Mouse (Mus musculus) urinary bladder, adult 2 months (tissue): ENCODE results near the gene Trpc4ap. TPM values are rescaled to one million over a fixed set of nuclear protein-coding genes. Genes with fewer than 3 reads are reported as not detected.
"Not testable (repeated sequence)": the region's sequence is repeated elsewhere in the genome, so short reads cannot be mapped to it uniquely, and the experiment has no call there.

Source experiments
- DNase-seq: peaks from one replicate; pipeline ENCODE4 v3.0.0; 2022; ENCODE audit warnings: low spot score
- polyA plus RNA-seq: library from polyadenylated mRNA; depleted of rRNA; stranded (reverse); fragments of >200 nt; gene quantifications from 2 replicates; pipeline ENCODE4 v1.2.3, GENCODE M21; 2012; rRNA removed

Trpc4ap gene
- polyA plus RNA-seq, 1 experiment, result 86.9 TPM

DNA sequence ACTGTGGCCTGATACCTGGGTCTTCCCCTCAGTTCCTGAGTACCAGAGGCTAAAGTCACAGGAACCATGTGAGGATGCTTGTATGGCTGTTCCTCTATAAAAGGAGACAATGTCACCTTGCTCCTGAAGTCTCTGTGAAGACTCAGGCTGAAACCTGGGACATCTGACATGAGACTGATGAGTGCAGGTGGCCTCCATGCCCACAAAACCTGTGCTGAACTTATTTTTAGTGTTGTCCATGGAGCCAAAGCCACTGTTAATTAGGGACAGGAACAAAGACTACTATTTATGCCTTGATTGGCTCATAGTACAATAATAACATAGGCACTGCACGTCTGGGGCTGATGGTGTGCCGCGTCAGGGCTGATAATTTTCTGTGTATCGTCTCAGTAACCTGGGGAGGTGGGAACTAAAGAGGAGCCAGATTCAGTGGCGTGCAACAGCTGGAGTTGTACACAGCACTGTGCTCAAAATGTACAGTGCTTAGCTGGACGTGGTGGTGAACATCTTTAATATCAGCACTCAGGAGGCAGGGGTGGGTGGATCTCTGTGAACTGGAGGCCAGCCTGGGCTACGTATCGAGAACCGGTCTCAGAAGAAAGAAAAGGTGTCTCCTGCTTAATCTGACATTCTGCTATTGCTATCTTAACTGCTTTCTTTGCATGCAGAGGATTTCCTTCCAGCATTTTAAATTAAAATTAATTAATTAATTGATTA lies 80.2 kb downstream of the Trpc4ap start:
- no peak for DNase-seq

DNA sequence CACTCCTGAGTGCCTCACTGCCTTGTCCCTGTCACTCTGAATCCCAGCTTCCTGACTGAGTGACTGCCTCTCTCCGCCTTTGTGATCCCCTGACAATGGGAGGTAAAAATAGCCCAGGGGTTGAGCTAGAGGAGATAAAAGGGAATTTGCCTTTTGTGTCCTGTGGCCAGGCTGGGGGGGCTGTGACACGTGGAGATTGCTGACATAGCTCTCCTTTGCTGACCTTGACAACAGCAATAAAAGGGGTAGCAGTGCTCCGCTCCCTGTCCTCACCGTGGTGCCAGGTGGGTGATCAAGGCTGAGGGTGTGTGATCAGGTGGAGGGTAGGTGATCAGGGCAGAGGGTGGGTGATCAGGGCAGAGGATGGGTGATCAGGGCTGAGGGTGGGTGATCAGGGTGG lies 81.2 kb downstream of the Trpc4ap start, which contains the start of gene Myh7b:
Gene Myh7b, plus strand, starts transcription at position 235 of the 400 bp plus-strand sequence.
- no peak for DNase-seq

DNA sequence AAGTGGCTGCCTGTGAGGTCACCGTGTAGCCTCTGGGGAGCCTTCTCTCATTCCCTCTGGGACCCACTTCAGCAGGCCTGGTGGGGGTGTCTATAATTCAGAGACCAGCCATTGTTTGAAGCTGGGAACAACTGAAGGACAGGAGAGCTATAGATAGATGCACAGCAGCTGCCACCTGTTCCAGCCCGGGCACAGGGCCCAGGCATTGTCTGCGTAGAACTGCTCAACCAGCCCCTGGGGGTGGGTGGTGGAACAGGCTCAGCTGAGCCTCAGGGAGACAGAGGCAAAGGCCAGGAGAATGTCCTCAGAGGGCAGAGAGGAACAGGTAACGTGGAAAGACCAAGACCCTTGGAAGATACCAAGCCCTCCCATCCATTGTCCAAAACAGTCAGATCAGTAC lies 85.8 kb downstream of the Trpc4ap start:
- no peak for DNase-seq

DNA sequence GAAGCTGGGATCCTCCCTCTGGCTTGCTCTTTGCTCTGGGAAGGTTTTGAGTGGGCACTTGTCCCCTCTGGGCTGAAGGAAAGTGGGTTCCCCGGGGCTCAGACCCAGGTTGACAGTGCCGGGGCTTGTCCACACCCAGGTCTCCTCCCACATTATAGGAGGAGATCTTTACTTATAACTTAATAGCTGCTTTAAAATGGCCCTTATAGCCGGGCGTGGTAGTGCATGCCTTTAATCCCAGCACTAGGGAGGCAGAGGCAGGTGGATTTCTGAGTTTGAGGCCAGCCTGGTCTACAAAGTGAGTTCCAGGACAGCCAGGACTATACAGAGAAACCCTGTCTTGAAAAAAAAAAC lies 87.0 kb downstream of the Trpc4ap start:
- DNase-seq, result not testable (repeated sequence)

DNA sequence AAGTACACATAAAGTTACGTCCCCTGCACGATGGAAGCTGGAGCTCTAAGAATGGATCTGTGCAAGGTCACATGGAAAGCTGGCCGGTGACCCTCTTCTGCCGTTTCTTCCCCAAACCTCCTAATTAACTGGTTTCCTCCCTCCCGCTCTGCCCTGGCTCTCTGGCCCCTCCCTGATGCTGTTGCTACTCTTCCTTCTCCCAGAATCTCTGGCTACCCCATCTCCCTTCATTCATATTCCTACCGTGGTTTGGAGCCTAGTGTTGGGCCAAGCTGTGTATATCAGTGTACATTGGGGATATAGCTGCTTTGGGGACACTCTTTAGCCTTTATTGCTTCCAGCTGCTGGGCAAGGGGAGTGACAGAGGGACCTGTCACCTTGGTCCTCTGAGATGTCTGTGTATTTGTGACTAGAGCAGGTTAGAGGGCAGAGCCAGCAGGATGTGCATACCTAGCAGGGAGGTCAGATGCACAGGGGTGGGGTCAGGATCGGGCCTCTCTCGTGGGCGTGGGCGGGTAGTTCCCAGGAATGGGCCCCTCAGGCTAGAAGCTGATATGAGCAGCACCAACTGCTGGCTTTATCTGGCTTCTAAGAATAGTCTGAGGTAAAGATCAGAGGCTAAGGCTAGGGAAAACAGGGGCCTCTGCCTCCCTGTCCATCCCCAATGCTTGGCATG lies 87.5 kb downstream of the Trpc4ap start:
- DNase-seq, result no peak

DNA sequence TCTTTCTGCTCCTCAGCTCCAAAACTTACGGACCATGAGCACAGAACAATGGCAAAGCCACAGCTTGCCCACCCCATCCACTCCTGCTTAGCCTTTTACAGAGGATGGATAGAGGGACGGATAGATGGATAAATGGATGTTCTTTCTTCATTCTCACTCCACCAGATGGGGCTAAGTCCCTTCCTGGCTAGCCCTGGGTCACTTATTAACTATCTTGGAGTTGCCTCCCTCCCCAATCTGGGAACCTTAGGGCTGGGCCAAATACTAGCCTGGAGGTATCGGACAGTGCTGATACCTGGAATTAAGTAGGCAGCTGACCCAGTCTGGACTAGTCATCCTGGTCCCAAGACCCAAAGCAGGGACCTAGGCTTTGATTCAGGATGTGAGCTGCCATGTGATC lies 88.5 kb downstream of the Trpc4ap start:
- no peak for DNase-seq

DNA sequence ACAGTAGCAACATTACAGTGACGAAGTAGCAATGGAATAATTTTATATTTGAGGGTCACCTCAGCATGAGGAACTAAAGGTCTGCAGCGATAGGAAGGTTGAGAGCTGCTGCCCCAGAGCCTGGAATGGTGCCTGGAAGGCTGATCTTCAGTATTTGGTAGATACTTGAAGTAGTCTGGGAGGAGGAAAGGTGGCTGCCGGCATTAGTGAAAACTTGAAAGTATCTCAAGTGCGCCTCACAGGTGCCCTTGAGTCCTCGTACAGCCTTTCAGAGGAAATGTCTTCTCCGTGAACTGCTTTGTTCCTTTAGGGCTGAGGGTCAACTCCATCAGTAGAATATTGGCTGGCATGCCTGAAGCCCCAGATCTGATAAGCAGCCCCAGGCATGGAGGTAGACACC lies 96.7 kb downstream of the Trpc4ap start:
- DNase-seq, result no peak

DNA sequence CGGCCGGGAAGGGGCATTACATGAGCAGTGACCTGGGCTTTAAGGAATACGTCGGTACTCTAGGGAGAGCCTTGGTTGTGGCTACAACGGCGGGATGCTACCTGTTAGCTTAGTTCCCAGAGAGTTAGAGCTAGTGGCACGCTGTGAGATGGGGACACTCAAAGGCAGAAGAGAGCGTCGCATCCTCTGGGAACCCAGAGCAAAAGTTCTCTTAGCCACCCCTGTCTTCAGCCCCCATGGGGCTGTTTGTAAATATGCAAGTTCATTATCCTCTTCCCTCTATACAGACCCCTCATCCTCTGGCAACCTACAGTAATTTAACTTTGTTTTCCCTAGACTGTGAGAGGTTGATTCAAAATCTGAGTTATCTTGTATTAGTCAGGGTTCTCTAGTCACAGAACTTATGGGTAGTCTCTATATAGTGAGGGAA lies 99.3 kb downstream of the Trpc4ap start:
- DNase-seq, result no peak

DNA sequence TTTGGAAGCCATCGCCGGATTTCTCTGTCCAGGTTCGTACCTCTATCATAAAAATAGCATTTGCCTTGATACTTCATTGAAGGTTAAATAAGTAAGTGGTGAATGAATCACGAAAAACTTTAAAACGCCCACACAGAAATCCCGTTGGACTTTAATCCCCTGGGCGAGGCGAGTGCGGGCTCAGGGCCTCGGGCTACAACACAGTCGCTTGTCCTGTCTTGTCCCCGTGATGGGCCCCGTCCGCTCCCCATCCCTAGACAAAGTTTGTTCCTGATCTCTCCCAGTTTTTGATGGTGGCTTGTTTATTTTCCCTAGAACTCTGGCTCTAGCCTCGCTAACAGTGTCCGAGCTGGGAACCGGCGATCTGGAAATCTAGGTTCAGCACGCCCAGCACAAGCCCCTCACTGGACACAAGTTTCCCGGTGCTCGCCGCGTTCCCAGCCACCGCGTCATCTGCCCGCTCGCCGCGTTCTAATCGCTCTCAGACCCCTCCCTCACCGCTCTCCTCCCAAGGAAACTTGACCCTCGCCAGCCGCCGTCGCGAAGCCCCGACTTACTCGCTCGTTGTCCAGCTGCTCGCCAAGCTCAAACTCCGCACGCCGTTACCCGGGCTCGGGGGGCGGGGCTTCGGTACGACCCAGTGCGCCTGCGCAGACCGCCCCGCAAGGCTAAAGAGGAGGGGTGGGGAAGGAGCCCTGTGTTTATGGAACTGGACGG lies 99.9 kb downstream of the Trpc4ap start, which contains the start of gene Gss:
Gene Gss, minus strand, starts transcription at position 674 of the 717 bp plus-strand sequence.
- peak; percentile 100 for DNase-seq

DNA sequence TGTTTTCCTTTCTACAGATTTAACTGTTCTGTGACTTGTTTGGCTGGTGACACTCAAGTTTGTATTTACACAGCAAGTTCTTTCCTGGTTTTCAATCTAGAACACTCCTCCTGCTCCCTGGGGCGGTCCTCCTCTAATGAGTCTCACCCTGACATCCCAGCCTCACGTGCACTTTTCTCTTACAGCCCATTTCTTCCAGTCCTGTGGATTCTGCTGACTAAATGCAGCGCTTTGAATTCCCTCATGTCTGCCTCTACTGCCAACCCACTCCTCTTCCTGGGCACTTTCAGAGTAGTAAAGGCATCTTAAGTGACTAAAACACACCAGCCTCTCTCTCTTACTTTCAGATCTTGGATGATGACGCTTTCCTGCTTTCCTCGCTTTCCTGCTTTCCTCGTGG lies 100.5 kb downstream of the Trpc4ap start:
- no peak for DNase-seq

DNA sequence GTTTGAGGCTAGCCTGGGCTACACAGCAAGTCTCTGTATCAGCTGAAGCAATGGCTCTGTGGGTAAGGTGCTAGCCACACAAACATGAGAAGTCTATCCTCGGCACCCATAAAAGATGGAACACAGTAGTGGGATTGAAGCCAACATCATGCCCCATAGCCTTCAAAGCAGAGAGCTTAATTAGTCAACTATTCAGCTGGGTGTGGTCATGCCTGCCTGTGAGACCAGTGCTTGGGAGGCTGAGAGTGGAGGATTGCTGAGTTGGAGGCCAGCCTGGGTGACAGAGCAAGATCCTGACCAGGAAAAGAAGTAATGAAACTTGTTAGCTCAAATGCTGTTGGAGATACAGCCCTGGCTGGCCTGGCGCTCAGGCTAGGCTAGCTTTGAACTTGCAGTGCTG lies 101.3 kb downstream of the Trpc4ap start:
- DNase-seq, result no peak

DNA sequence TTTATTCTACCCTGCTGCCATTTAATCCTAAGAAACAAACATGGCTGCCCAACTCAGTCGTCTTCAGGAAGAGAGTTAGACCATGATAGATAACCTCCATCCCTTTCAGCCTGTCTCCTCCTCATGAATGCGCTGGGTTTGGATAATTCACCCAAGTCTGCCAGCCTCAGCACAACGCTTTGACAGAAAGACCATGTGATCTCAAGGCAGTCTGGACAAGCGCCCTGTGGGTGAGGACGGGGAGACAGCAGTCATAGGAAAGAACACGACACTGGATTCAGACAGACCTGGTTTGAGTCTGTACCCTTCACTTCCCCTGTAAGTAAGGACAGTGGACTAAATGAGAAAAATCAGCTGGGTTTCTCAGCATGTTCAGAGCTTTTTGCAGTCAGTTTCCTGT lies 102.7 kb downstream of the Trpc4ap start:
- no peak for DNase-seq

DNA sequence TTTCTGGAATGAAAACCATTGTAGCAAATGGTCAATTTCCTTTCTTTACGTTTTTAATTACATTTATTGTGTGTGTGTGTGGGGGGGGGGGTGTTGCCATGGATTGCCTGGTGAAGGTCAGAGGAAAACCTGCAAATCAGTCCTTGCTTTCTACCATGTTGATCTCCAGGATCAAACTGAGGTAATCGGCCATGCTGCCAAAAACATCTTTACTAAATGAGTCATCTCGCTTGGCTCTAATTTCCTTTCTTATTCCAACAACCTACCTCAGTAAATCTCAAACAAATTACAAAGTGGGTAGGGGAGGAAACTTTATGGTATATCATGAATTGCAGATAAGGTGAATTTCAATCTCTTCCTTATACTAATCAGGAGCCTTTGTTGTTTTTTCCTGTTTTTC lies 104.0 kb downstream of the Trpc4ap start:
- no peak for DNase-seq

DNA sequence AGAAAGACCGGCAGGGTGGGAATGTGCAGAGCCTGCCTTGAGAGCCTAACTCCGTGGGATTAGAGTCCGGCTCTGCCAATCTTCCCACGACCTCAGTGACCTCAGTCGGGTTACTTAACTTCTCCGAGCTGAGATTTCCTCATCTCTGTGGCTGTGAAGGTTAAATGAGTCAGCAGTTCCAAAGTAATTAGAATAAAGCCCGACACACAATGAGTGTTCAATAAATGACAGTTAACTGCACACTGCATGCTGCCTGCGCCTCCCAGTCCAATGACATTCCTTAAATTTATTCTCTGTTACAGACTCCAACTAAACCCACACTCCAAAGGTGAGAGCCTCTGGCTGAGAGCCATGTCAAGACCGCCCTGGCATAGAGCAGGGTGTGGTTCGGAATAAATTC lies 106.7 kb downstream of the Trpc4ap start:
- no peak for DNase-seq

DNA sequence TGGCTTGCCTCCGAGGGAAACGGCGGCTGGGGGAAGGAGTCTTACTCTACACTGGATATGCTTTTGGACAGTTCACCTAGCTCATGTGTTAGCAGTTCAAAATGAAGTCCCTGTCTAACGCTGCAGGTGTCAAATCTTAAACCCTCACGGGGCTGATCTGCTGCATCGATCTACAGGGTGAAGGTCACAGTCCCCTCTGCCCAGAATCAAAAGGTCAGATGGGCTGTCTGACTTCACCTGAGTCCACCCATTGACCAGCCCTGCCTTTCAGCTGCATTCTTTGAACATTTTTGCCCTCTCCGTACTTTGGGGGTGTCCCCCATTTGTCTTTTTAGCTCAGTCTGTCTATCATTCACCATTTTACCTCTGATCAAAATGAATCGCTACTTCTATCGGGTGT lies 107.1 kb downstream of the Trpc4ap start:
- DNase-seq, result no peak

Other genes with a start within 250 kb of the Trpc4ap start
- gene Ncoa6, start 218.5 kb downstream of the Trpc4ap start, polyA plus RNA-seq, result 22.7 and 29.9 TPM in 2 replicates
- gene Acss2, start 174.4 kb downstream of the Trpc4ap start, polyA plus RNA-seq, result 22.9 and 27.8 TPM in 2 replicates
- gene Ggt7, start 174.1 kb downstream of the Trpc4ap start, polyA plus RNA-seq, result 8.6 and 11.3 TPM in 2 replicates
- gene Gss, start 99.6 kb downstream of the Trpc4ap start, polyA plus RNA-seq, result 15.4 and 17.5 TPM in 2 replicates
- gene Myh7b, start 81.2 kb downstream of the Trpc4ap start, polyA plus RNA-seq, result 0.01 TPM in 1 of 2 replicates, not detected in the other
- gene Edem2, start 37.1 kb upstream of the Trpc4ap start, polyA plus RNA-seq, result 56.1 and 78.7 TPM in 2 replicates
- not detected in 2 replicates for gene Gm17581, start 43.5 kb upstream of the Trpc4ap start, polyA plus RNA-seq
- gene Procr, start 58.7 kb upstream of the Trpc4ap start, polyA plus RNA-seq, result 19.3 and 21.2 TPM in 2 replicates
- gene Mmp24, start 83.0 kb upstream of the Trpc4ap start, polyA plus RNA-seq, result 0.04 and 0.09 TPM in 2 replicates
- gene BC029722, start 127.0 kb upstream of the Trpc4ap start, polyA plus RNA-seq, result 42.8 and 48.4 TPM in 2 replicates
- gene Eif6, start 134.5 kb upstream of the Trpc4ap start, polyA plus RNA-seq, result 63.3 and 65.9 TPM in 2 replicates
- gene Fam83c, start 142.5 kb upstream of the Trpc4ap start, polyA plus RNA-seq, result 2.6 and 3.7 TPM in 2 replicates
- gene Uqcc1, start 237.9 kb upstream of the Trpc4ap start, polyA plus RNA-seq, result 47.0 and 60.2 TPM in 2 replicates
- not detected in 2 replicates for gene Gm15557, start 248.3 kb upstream of the Trpc4ap start, polyA plus RNA-seq